Mouse (Mus musculus) monocyte, adult 2 months (primary cell): Measurements from ENCODE around the gene Rbm44.

ENCODE experiments used
- DNase-seq, 2 experiments: peaks; one replicate each; pipeline ENCODE4 v3.0.0; 2022; ENCODE audit warnings: low spot score in 2 of 2, low read depth in 1 of 2

The Rbm44 gene

DNA sequence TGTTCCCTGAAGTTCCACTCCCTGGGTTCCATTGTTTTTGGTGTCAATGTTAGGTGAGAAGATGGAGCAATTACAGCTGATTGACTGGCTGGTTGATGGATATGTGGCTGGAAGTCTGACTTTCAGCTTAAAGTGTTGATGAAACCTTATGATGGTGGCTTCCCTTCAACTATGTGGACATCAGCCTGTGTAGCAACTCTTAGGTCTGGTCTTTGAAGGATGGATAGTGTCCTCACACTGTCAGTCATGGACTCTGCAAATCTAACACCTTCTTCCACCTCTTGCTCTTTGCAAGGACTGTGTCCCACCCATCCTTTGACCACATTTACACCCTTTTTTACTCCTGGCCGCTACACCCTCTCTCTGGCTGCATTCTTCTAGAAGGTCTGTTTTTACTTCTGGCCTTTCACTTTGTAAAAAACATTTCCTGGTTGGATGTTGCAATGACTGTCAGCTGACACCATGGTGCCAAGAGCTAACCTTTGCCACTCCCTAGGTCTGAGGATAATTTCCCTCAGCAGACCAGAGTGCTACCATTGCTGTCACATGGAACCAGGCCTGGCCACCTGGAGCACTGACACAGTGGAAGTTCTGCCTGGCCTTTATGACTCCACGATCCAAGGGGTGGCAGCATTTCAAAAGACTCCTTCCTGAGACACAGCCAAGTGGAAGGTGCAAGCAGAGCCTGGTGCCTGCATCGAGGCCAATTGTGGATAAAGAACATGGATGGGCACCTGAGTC, 62.6 kb downstream of the Rbm44 start:
- DNase-seq = no peak

DNA sequence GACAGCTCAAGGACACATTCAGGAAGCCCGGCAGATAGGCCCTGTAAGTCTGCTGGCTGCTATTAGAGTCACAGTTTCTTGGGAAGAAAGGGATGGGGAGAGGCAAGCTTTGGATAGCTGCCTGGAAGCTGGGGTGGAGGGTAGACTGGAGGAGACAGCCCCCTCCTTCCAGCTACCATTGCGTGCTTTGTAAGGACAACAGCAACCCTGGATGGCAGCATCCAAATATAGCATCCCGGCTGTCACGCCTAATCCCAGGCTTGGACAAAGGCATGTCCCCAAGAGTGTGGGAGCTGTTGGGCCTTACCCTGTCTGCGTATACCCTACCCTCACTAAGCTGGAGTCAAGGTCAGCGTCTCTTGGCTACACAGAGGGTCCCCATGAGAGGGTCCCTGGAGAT, 64.5 kb downstream of the Rbm44 start:
- no peak for DNase-seq

DNA sequence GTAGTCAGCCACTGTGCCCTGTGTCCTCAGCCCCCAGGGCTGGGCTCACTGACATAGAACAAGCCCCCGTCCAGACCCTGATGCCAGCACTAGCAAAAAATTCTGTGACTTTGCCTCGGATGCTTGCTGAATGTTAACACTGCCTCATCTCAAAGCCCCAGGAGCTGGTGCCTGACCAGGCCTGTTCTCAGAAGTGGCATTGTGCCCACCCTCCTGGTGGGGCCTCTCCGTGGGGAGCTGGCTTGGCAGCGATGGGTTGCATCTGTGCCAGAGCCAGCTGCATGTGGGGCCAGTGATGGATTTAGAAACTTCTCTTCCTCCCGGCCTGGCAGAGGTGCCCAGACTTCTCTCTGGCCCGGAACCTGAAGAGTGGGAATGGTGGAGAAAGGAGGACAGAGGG, 64.9 kb downstream of the Rbm44 start:
- DNase-seq = no peak

DNA sequence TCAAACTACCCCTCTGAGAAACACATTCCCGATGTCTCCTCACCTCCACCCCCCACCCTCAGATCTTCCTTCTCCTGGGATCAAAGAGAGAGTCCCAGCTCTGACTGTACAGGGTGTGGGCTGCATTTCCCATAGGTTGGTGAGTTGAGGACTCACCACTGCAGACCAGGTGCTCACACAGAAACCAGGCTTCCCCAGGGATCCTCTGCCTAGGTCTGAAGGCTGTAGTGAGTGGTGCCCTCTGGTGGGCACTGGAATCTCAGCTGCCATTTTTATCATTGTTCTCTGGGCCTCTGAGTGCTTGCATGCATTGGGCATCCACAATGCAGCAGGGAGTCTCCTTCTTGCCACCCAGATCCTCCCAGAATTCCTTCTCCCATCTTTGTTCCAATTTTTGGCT, 66.2 kb downstream of the Rbm44 start:
- no peak for DNase-seq

DNA sequence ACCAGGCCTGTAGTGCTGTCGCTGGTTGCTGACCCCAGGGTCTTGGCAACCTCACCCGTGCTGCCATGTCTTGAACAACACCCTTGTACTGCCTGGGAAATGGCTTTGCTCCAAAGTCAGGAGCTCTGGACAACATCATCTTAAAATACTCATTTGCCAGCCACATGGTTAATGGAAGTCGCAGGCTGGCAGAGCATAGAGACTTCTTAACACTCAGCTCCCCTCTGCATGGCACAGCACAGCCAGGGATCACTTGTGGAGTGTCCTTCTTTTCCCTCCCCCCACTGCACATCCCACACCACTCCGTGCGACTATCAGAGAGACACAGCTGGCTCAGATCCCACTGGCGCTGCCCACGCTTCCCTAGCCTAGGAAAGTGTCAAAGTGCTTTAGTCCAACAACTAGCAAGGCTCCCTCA, 66.7 kb downstream of the Rbm44 start:
- DNase-seq = no peak

DNA sequence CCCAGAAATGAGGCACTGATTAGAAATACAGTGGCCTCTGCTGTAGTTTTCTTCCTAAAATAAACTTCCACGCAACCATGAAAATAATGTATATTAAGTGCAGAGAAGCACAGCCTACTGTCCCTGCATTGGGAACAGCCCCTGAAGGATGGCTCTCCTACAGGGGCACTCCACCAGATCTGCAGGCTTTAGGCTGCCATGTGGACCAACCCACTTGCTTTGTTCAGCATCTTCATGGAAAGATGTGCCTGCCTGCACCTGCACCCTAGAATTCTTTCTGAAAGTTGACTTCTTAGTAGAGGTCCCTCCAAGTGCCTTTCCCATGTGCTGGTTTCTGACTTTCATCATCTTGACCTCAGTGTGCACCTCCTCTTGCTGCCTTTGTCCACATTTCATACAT, 70.4 kb downstream of the Rbm44 start:
- DNase-seq = no peak

DNA sequence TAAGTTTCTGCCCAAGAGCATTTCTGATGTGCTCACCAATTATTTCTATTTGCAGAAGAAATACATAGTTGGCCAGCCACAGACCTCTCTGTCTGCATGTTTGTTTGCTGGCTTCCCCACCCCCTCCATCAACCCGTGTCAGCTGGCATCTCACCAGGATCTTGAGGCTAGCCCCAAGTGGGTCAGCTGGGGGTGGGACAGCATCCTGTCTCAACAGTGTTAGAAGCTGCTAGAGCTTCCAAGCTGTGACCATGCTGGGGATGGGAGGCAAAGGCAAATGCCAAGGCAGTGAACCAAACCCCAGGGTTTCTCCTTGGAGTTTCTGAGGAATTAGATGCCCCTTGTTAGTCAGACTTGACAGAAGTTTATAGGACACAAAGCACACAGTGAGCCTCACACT, 71.1 kb downstream of the Rbm44 start:
- DNase-seq = no peak

DNA sequence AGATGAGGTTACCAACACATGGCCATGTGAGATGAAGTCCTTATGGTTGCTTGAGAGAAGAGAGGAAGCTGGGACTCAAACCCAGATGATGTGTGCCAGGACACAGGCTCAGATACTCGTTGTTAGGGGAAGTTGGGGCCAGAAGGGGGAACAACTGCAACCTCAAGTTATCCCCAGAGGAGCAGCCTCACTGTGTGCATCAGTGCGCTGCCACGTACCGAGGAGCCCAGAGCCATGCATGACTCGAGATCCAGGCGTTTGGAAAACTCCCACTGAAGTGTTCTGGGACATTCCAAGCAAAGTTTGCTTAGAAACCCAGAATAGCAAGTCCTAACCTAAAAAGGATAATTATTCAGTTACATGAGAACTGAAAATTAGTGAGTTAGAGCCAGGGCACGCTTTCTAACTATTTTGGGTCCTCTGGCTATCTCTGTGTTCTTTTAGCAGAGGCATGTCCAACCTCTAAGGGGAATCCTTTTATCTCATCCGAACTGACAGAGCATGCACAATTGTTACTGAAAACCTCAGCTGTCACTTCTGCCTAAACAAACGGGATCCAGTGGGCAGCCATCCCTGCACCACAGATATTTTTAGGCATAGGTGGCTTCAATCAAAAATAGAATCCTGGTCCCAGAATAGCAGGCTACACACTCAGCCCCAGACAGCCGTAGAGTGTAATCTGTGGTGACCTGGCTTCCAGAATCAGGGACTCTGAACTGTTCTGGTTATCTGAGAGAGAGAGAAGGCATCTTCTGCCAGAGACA, 71.8 kb downstream of the Rbm44 start:
- DNase-seq = peak; percentile 31 to 51

DNA sequence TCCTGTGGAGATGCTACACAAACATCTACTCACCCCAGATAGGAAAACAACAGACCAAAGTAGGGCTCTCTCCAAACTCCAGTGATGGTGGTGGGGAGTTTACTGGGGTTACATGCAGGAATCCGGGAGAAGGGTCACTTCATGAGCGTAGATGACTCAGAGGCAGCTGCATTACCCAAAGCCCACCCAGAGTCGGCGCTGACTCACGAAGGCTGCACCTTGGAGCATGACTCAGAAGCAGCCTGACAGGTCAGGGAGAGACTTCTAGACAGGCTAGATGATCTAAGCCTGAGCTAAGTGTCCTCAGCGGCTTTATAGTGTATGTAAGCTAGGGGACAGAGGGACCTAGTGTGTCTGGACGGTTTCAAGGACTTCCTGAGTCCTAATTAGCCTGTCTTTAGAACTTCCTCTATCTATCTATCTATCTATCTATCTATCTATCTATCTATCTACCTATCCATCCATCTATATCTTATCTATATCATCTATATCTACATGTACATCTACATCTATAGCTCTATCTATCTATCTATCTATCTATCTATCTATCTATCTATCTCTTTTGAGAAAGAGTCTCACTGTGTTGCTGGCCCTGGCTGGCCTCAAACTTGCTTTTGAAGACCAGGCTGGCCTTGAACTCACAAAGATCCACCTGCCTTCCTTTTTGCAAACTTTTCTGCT, 74.9 kb downstream of the Rbm44 start:
- DNase-seq = no peak

DNA sequence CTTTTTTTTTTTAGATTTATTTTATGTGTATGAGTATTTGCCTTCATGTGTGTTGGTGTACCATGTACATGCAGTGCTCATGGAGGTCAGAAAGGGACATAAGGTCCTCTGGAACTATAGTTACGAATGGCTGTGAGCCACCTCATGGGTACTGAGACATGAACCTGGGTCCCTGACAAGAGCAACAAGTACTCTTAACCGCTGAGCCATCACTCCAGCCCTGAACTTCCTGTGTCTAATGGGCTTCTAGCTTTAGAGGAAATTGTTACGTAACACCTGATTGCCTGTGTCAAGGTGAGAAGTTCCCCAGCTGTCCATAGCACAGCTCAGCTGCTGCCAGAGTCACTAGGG, 75.4 kb downstream of the Rbm44 start:
- DNase-seq = no peak
